Mouse (Mus musculus) small intestine, adult 2 months (tissue): ENCODE measurements around the gene Snx27. TPM values are rescaled to one million over a fixed set of nuclear protein-coding genes. Genes with fewer than 3 reads are reported as not detected.

Experiments
- H3K27ac ChIP-seq: fragments of 200-500 bp; 2 replicates; pipeline ENCODE4 v1.5.1; 2012; ENCODE audit warnings: low read depth, low read length, control low read depth, inconsistent platforms; ENCODE audit not compliant: insufficient read depth
- H3K27me3 ChIP-seq: fragments of 200-500 bp; 2 replicates; pipeline ENCODE4 v1.6.1; 2012; ENCODE audit warnings: mild to moderate bottlenecking, moderate library complexity, low read length, inconsistent platforms; ENCODE audit not compliant: control insufficient read depth, insufficient read depth
- H3K36me3 ChIP-seq: fragments of 200-500 bp; 2 replicates; pipeline ENCODE4 v1.6.1; 2012; ENCODE audit warnings: mild to moderate bottlenecking, low read length, control low read depth, inconsistent platforms; ENCODE audit not compliant: control insufficient read depth, insufficient read depth
- H3K4me1 ChIP-seq: fragments of 200-500 bp; 2 replicates; pipeline ENCODE4 v1.6.1; 2012; ENCODE audit warnings: low read length, inconsistent platforms, mixed read lengths; ENCODE audit not compliant: control insufficient read depth, insufficient read depth, insufficient read length
- H3K4me3 ChIP-seq: fragments of 200-500 bp; 2 replicates; pipeline ENCODE4 v1.5.1; 2012; ENCODE audit warnings: low read depth, mild to moderate bottlenecking, control low read depth, inconsistent platforms, low read length, moderate library complexity
- CTCF ChIP-seq: fragments of 200-500 bp; IDR thresholded peaks from 2 replicates; pipeline ENCODE4 v1.5.1; 2012; ENCODE audit warnings: low read depth, mild to moderate bottlenecking, control low read depth, inconsistent platforms, low read length, moderate library complexity, mixed read lengths; ENCODE audit not compliant: insufficient replicate concordance, insufficient read length; ENCODE audit errors: extremely low read depth
- POLR2A ChIP-seq: fragments of 200-500 bp; IDR thresholded peaks from 2 replicates; pipeline ENCODE4 v1.6.1; 2012; ENCODE audit warnings: low read depth, mild to moderate bottlenecking, control low read depth, inconsistent platforms, low read length, moderate library complexity
- WGBS: fragments of 180-500 bp; shearing (Covaris S2); methylation state at CpG from one replicate; pipeline ENCODE4 v1.1.7; 2018; 5-methylcytosine and 5-hydroxymethylcytosine counted together
- polyA plus RNA-seq: library from polyadenylated mRNA; depleted of rRNA; stranded (reverse); fragments of >200 nt; gene quantifications from 2 replicates; pipeline ENCODE4 v1.2.3, GENCODE M21; 2012; rRNA removed

Gene Snx27
- polyA plus RNA-seq, 1 experiment: 3.4 TPM

- Histone ChIP-seq H3K27me3 (no peaks in the 10 kb centered on the region), H3K4me1 (no peaks in the 10 kb centered on the region; the same call in 1 of the 2 replicates), H3K27ac (no peak overlapping the region), H3K36me3 (no peaks in the 10 kb centered on the region), H3K4me3 (no peak overlapping the region)
- 89% methylated on average over 13 of the region's 13 CpGs for WGBS
- TF ChIP-seq POLR2A (no peak), CTCF (no peak)
Measured at GRCm38 (mm10) chr3:94465632-94466430, 116.7 kb downstream of the Snx27 start.

DNA sequence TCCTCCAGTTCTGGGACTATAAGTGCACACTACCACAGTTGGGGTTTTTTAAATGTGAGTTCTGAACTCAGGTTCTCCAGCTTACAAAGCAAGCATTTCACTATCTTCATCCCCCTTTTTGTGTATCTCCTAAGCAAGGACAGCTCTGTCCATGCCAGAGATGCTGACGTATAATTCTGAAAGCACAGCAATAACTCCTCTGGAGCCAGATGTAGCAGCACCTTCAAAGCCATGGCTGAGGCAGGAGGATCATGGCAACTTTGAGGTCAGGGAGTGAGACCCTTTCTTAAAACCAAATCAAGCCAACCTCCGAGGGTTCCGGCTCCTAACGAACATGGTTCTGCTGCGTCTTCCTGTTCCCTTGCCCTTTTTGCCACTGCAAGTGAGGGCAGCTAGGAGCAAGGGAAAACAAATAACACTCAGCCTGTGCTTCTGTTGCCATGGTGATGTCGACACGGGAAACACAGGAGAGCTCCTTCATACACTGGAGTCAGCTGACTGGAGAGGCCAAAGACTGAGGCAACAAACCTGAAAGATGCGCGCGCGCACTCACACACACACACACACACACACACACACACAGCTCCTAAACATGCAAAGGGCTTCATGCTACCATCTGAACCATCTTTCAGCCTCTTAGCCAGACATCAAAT is 118.5 kb downstream of the Snx27 start:
- Histone ChIP-seq H3K4me1 (no peaks in the 10 kb centered on the region; the same call in 1 of the 2 replicates), H3K36me3 (no peaks in the 10 kb centered on the region), H3K27me3 (no peaks in the 10 kb centered on the region), H3K27ac (no peak overlapping the region), H3K4me3 (no peak overlapping the region)
- TF ChIP-seq CTCF (no peak), POLR2A (no peak)
- 65% methylated on average over 11 of the region's 11 CpGs for WGBS

GRCm38 (mm10) chr3:94459834-94460233 is 122.7 kb downstream of the Snx27 start:
- no peaks in the 10 kb centered on the region for H3K27me3 ChIP-seq
- no peak overlapping the region for H3K27ac ChIP-seq
- 87% methylated on average over 2 of the region's 2 CpGs for WGBS
- H3K4me1 ChIP-seq: no peaks in the 10 kb centered on the region
- TF ChIP-seq POLR2A: no peak
- no peak for TF ChIP-seq CTCF
- H3K4me3 ChIP-seq: no peak overlapping the region
- H3K36me3 ChIP-seq: no peaks in the 10 kb centered on the region

- Histone ChIP-seq H3K4me3 (no peak overlapping the region), H3K4me1 (no peaks in the 10 kb centered on the region), H3K27ac (no peak overlapping the region), H3K36me3 (no peaks in the 10 kb centered on the region), H3K27me3 (no peaks in the 10 kb centered on the region)
- TF ChIP-seq CTCF: no peak
- TF ChIP-seq POLR2A: no peak
- WGBS: 85% methylated on average over 3 of the region's 3 CpGs
Measured at GRCm38 (mm10) chr3:94457055-94457454, 125.5 kb downstream of the Snx27 start.

- Histone ChIP-seq H3K4me3 (no peak overlapping the region), H3K27ac (no peak overlapping the region), H3K4me1 (no peaks in the 10 kb centered on the region), H3K36me3 (no peaks in the 10 kb centered on the region), H3K27me3 (no peaks in the 10 kb centered on the region)
- 4% methylated on average over 12 of the region's 12 CpGs for WGBS
- TF ChIP-seq CTCF: peak; percentile 84; the same call in 1 of the 2 replicates
- TF ChIP-seq POLR2A: no peak
Measured at GRCm38 (mm10) chr3:94456529-94457000, 126.0 kb downstream of the Snx27 start.

DNA sequence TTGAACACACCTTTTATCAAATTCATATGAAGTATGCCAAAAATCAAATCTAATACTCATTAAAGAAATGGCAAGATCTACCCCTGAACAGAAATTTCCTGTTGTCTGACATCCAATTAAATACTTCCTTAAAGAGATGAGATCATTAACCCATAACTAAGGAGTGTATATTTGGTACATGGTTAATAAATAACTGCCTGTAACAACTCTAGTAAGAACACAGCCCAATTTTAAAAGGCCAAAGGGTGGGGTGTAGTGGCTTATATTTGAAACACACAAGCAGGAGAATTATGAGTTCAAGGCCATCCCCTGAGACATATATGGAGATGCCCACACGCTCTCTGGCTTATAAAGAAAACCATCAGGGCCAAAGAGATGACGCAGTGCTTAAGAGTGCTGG is 133.1 kb downstream of the Snx27 start:
- H3K36me3 ChIP-seq: peaks cover 32% of the 10 kb centered on the region
- H3K4me1 ChIP-seq: 0 out of 2 replicates have a peak, but pooled peaks cover 2% of the 10 kb centered on the region
- H3K27ac ChIP-seq: no peak overlapping the region
- TF ChIP-seq CTCF (no peak), POLR2A (no peak)
- WGBS: 42% methylated on average over 2 of the region's 2 CpGs
- no peak overlapping the region for H3K4me3 ChIP-seq
- H3K27me3 ChIP-seq: no peaks in the 10 kb centered on the region

Other genes with a start within 250 kb of the Snx27 start
- not detected in 2 replicates for gene Them5, start 240.6 kb downstream of the Snx27 start, polyA plus RNA-seq
- gene C2cd4d, start 220.3 kb downstream of the Snx27 start, polyA plus RNA-seq: 1.4 and 3.7 TPM in 2 replicates
- 10.2 and 28.3 TPM in 2 replicates for gene Rorc, start 209.9 kb downstream of the Snx27 start, polyA plus RNA-seq
- 0.23 and 0.42 TPM in 2 replicates for gene Lingo4, start 184.2 kb downstream of the Snx27 start, polyA plus RNA-seq
- not detected in 2 replicates for gene Tdrkh, start 169.4 kb downstream of the Snx27 start, polyA plus RNA-seq
- 17.3 and 20.6 TPM in 2 replicates for gene Mrpl9, start 139.4 kb downstream of the Snx27 start, polyA plus RNA-seq
- gene Oaz3, start 138.8 kb downstream of the Snx27 start, polyA plus RNA-seq: not detected in 2 replicates
- gene Celf3, start 104.4 kb downstream of the Snx27 start, polyA plus RNA-seq: 12.1 and 26.1 TPM in 2 replicates
- gene Riiad1, start 102.4 kb downstream of the Snx27 start, polyA plus RNA-seq: 0.23 TPM in 1 of 2 replicates, not detected in the other
- not detected in 2 replicates for gene Gm10972, start 60.4 kb upstream of the Snx27 start, polyA plus RNA-seq
- 11.1 and 47.4 TPM in 2 replicates for gene Tuft1, start 76.2 kb upstream of the Snx27 start, polyA plus RNA-seq
- gene Selenbp2, start 110.8 kb upstream of the Snx27 start, polyA plus RNA-seq: 2.1 and 2.4 TPM in 2 replicates
- 12.6 and 31.3 TPM in 2 replicates for gene Cgn, start 203.8 kb upstream of the Snx27 start, polyA plus RNA-seq